23 mouse cellular contexts compared by ENCODE assay signal in the genomic region with DNA sequence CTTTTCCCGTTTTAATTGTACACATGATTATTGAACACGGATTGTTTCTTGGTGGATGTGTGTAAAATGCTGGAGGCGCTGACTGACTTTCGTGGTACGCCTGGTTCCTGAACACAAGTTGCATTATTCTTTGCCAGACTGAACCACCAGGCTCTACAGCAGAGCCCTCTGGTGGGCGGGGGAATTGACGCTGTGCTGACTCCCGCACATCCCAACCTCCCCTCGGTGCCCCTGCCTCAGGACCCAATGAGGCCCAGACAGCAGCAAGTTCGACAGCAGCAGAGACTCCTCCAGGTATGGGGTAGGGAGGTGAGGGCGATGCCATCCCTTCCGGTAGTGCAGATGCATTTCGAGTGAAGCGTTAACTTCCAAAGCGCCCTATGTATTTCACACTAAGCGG. TPM values are rescaled to one million over a fixed set of nuclear protein-coding genes. Genes with fewer than 3 reads are reported as not detected.
DNase-seq lines count a peak whose midpoint lies in the region; TF ChIP-seq lines count a peak whose summit lies in the region.
"Had no signal": no experiment of that assay in that cellular context is flagged by ENCODE, and none has a peak within 500 bp of the region (broad histone marks: within the 10 kb centered on the region; RNA-seq: fewer than 3 reads in every experiment).

No protein-coding gene starts in this region.

- in situ Hi-C loops in CH12.LX (cut with MboI; ENCODE audit: low pct_ligation_motif_present, low pct_unique_long_range_greater_than_20kb, low sequenced_read_pairs) (no loop called here), ES-E14 (cut with MboI; ENCODE audit: low sequenced_read_pairs in 2 of 2, unreplicated experiment in 2 of 2) (no loop called here)

- no peaks in the 10 kb centered on the region for H3K79me2 ChIP-seq in CH12.LX (replicated peaks; ENCODE audit: control insufficient read depth, extremely low read depth, insufficient read depth, poor library complexity, severe bottlenecking)

- H3K9me3 ChIP-seq in CH12.LX (replicated peaks; ENCODE audit: low read length) (no peaks in the 10 kb centered on the region), ES-E14 (ENCODE audit: control insufficient read depth, insufficient read depth, low read depth, low read length) (no peaks in the 10 kb centered on the region)
- H3K9me3 ChIP-seq: forebrain, embryonic 13.5 days; hindbrain, embryonic 15.5 days; kidney, embryonic 15.5 days; liver, embryonic 15.5 days had no signal

- H3K9ac ChIP-seq in CH12.LX (ENCODE audit: insufficient read depth, low read depth) (no peak overlapping the region), ES-E14 (ENCODE audit: insufficient read depth, low read depth, low read length, poor library complexity, severe bottlenecking) (no peak overlapping the region)
- H3K9ac ChIP-seq: forebrain, embryonic 13.5 days; hindbrain, embryonic 15.5 days; kidney, embryonic 15.5 days; liver, embryonic 15.5 days; lung, embryonic 14.5 days had no signal

- no peak for TF ChIP-seq EP300 in CH12.LX (IDR thresholded peaks at IDR 0.05; ENCODE audit: low read length)

- peak; percentile 66 for DNase-seq in heart, adult 11 months
- DNase-seq in heart, postnatal 14 days: no peak
- no peak for DNase-seq in CH12.LX (ENCODE audit: extremely low read depth)
- peak; percentile 16 for DNase-seq in ES-E14 (ENCODE audit: low read depth, low spot score)
- DNase-seq in thymus, postnatal 36 days: peak; percentile 33 to 39
- DNase-seq in gastrocnemius, postnatal 14 days: no peak
- DNase-seq in heart, postnatal 4 days: no peak
- DNase-seq: adrenal gland, adult 8-10 months; cerebellum, adult 9-10 months; cerebellum, postnatal 36 days; gastrocnemius, postnatal 10 days; kidney, adult 18-20 months; kidney, postnatal 25 days; liver; lung, embryonic 14.5 days; lung, postnatal 14 days had no signal

- H3K4me1 ChIP-seq in CH12.LX (ENCODE audit: control insufficient read depth in 1 of 2, insufficient read depth in 2 of 2) (peaks cover 4 to 15% of the 10 kb centered on the region in 2 experiments), ES-E14 (ENCODE audit: control insufficient read depth in 2 of 2, insufficient read depth in 2 of 2, low read length in 2 of 2, poor library complexity in 1 of 2) (no peaks in the 10 kb centered on the region)
- H3K4me1 ChIP-seq: forebrain, embryonic 13.5 days; hindbrain, embryonic 15.5 days; kidney, embryonic 15.5 days; liver, embryonic 15.5 days had no signal

- H3K4me2 ChIP-seq in CH12.LX (ENCODE audit: insufficient read depth, low read depth, poor library complexity, severe bottlenecking): no peak overlapping the region
- H3K4me2 ChIP-seq: forebrain, embryonic 13.5 days; heart, embryonic 11.5 days; hindbrain, embryonic 15.5 days; kidney, embryonic 15.5 days; liver, embryonic 15.5 days; lung, embryonic 14.5 days had no signal

- TF ChIP-seq RAD21 in CH12.LX (IDR thresholded peaks at IDR 0.05; ENCODE audit: low read depth, low read length): no peak; the same call in none of the 2 replicates

- H3K36me3 ChIP-seq in CH12.LX (replicated peaks in 1 of 2; ENCODE audit: control insufficient read depth in 1 of 2, insufficient read depth in 1 of 2, low read length in 1 of 2) (peaks cover 0 to 1% of the 10 kb centered on the region in 2 experiments), ES-E14 (ENCODE audit: control insufficient read depth, insufficient read depth, low read length, poor library complexity, severe bottlenecking) (no peaks in the 10 kb centered on the region)
- H3K36me3 ChIP-seq: hindbrain, embryonic 15.5 days; kidney, embryonic 15.5 days; liver, embryonic 15.5 days had no signal

- H3K4me3 ChIP-seq in CH12.LX (replicated peaks in 1 of 3; ENCODE audit: low read depth in 2 of 3, low read length in 2 of 3, poor library complexity in 1 of 3) (no peak overlapping the region), ES-E14 (ENCODE audit: insufficient read depth in 1 of 2, low read depth in 1 of 2, low read length in 2 of 2, poor library complexity in 1 of 2, severe bottlenecking in 1 of 2) (no peak overlapping the region)
- H3K4me3 ChIP-seq: forebrain, embryonic 13.5 days; hindbrain, embryonic 15.5 days; kidney, embryonic 15.5 days; liver, embryonic 15.5 days had no signal

- no peak for TF ChIP-seq POLR2A in CH12.LX (IDR thresholded peaks at IDR 0.05; ENCODE audit: low read depth, low read length)

- H3K27ac ChIP-seq in CH12.LX (ENCODE audit: insufficient read depth, low read depth) (no peak overlapping the region), ES-E14 (ENCODE audit: insufficient read depth, low read depth, low read length, poor library complexity, severe bottlenecking) (no peak overlapping the region)
- H3K27ac ChIP-seq: forebrain, embryonic 13.5 days; hindbrain, embryonic 15.5 days; kidney, embryonic 15.5 days; liver, embryonic 15.5 days had no signal

- peak in 1 of 2 experiments; percentile 23; a peak in 1 of 4 replicates for TF ChIP-seq CTCF in CH12.LX (conservative IDR thresholded peaks at IDR 0.05 in 1 of 2, IDR thresholded peaks at IDR 0.05 in 1 of 2; ENCODE audit: low read depth in 2 of 2, low read length in 2 of 2)

- intact Hi-C loops in heart, postnatal 14 days (cut with DNase I): no loop called here
- intact Hi-C loops in gastrocnemius, postnatal 14 days (cut with DNase I; ENCODE audit: low total_unique reads): no loop called here

- no peaks in the 10 kb centered on the region for H3K27me3 ChIP-seq in CH12.LX (replicated peaks)
- H3K27me3 ChIP-seq: forebrain, embryonic 13.5 days; hindbrain, embryonic 15.5 days; kidney, embryonic 15.5 days; liver, embryonic 15.5 days had no signal

- dilution Hi-C loops in CH12.LX (cut with MboI; ENCODE audit: extremely low pct_ligation_motif_present, extremely low pct_unique_long_range_greater_than_20kb, low sequenced_read_pairs): no loop called here

TF ChIP-seq in CH12.LX, 34 proteins besides CTCF, POLR2A, EP300 and RAD21:
- TF ChIP-seq MXI1 (IDR thresholded peaks at IDR 0.05; ENCODE audit: low read depth, low read length) (no peak), ZMIZ1 (IDR thresholded peaks at IDR 0.05; ENCODE audit: low read depth, low read length) (no peak), BHLHE40 (IDR thresholded peaks at IDR 0.05; ENCODE audit: low read depth, low read length) (no peak), SMC3 (IDR thresholded peaks at IDR 0.05; ENCODE audit: low read depth, low read length) (peak; percentile 24; the same call in 1 of the 2 replicates)
TF ChIP-seq in CH12.LX: peak in this region for 1.

TF ChIP-seq in ES-E14, 5 proteins besides CTCF, POLR2A, EP300 and RAD21:
- TF ChIP-seq CHD2 (IDR thresholded peaks at IDR 0.05; ENCODE audit: low read depth, low read length) (no peak), HCFC1 (IDR thresholded peaks at IDR 0.05; ENCODE audit: borderline replicate concordance, insufficient read depth, low read length) (no peak), MAFK (IDR thresholded peaks at IDR 0.05; ENCODE audit: insufficient read depth, low read depth, low read length) (no peak), ZC3H11A (IDR thresholded peaks at IDR 0.05; ENCODE audit: borderline replicate concordance, low read depth, low read length) (no peak), ZNF384 (IDR thresholded peaks at IDR 0.05; ENCODE audit: low read depth, low read length) (no peak)

RNA-seq across cellular contexts. Expression of a gene that starts 35.0 kb away (rescaled TPM):
- 1 to 10 TPM; 1.4 to 2.2 TPM for total RNA-seq in heart, postnatal 14 days (2021)
- total RNA-seq in CH12.LX (2012; rRNA removed) (0.30 and 0.63 TPM in 2 replicates), CH12.LX (2014; rRNA removed) (0.59 and 0.97 TPM in 2 replicates), ES-E14 (2012; rRNA removed) (0.09 TPM in 1 of 2 replicates, not detected in the other)
- 0.33 and 0.76 TPM in 2 replicates for polyA plus RNA-seq in CH12.LX (2012; ENCODE audit: insufficient read length, low read depth)
- total RNA-seq in gastrocnemius, postnatal 14 days (2021): 1 to 10 TPM in 1 of 2 experiments, under 1 TPM in 1; 0.60 to 1.8 TPM
- 1 to 10 TPM; 1.7 to 2.4 TPM for total RNA-seq in heart, postnatal 4 days (2021)
- total RNA-seq: granulocyte monocyte progenitor cell, adult 5-6 weeks had no signal

RNA-seq across cellular contexts. Expression of a gene that starts 46.5 kb away (rescaled TPM):
- 1 to 10 TPM; 6.5 to 8.1 TPM for total RNA-seq in heart, postnatal 14 days (2021)
- under 0.01 TPM in 1 of 2 replicates, not detected in the other for total RNA-seq in CH12.LX (2012; rRNA removed)
- total RNA-seq in CH12.LX (2014; rRNA removed): not detected in 2 replicates
- not detected in 2 replicates for polyA plus RNA-seq in CH12.LX (2012; ENCODE audit: insufficient read length, low read depth)
- total RNA-seq in ES-E14 (2012; rRNA removed): 2.7 and 3.9 TPM in 2 replicates
- total RNA-seq in gastrocnemius, postnatal 14 days (2021): 10 to 100 TPM; 14.4 to 26.0 TPM
- 10 to 100 TPM; 11.2 to 11.8 TPM for total RNA-seq in heart, postnatal 4 days (2021)
- total RNA-seq: granulocyte monocyte progenitor cell, adult 5-6 weeks had no signal
- polyA plus RNA-seq: inflammation-experienced regulatory T-cells, adult 6 months had no signal

Comparison
In these comparisons a context has a peak if more than half of its experiments do, and no peak if none do; other contexts are left out.
1. DNase-seq: peak in heart, adult 11 months (single experiment), ES-E14 (single experiment) and thymus, postnatal 36 days (2 of 2); none in heart, postnatal 14 days (0 of 2), CH12.LX (single experiment), gastrocnemius, postnatal 14 days (single experiment) and heart, postnatal 4 days (single experiment).